Mouse (Mus musculus) cerebellum, adult 2 months (tissue): ENCODE results near the gene Idua. TPM values are rescaled to one million over a fixed set of nuclear protein-coding genes. Genes with fewer than 3 reads are reported as not detected.

Experiments
- DNase-seq, 2 experiments: peaks; one replicate each; pipeline ENCODE4 v3.0.0; 2021
- H3K27ac ChIP-seq: fragments of 200-500 bp; 2 replicates; pipeline ENCODE4 v1.5.1; 2012; ENCODE audit warnings: low read length, control low read depth, inconsistent platforms; ENCODE audit not compliant: insufficient read depth
- H3K27me3 ChIP-seq: fragments of 200-500 bp; 2 replicates; pipeline ENCODE4 v1.6.1; 2012; ENCODE audit warnings: inconsistent platforms, mild to moderate bottlenecking, low read length, moderate library complexity; ENCODE audit not compliant: control insufficient read depth, insufficient read depth
- H3K4me1 ChIP-seq: fragments of 200-500 bp; 2 replicates; pipeline ENCODE4 v1.6.1; 2011; ENCODE audit warnings: low read length; ENCODE audit not compliant: control insufficient read depth, insufficient read depth
- H3K4me3 ChIP-seq: fragments of 200-500 bp; replicated peaks from 2 replicates; pipeline ENCODE3; 2011; ENCODE audit warnings: mild to moderate bottlenecking, low read depth, low read length, control low read depth; ENCODE audit not compliant: insufficient read depth
- CTCF ChIP-seq: fragments of 200-500 bp; IDR thresholded peaks from 2 replicates; pipeline ENCODE4 v1.5.1; 2011; ENCODE audit warnings: low read depth, mild to moderate bottlenecking, control low read depth, low read length, moderate library complexity, borderline replicate concordance; ENCODE audit not compliant: insufficient read depth
- POLR2A ChIP-seq: fragments of 200-500 bp; IDR thresholded peaks from 2 replicates; pipeline ENCODE4 v1.6.1; 2011; ENCODE audit warnings: low read length, control low read depth, borderline replicate concordance; ENCODE audit not compliant: insufficient read depth
- WGBS: fragments of 180-500 bp; shearing (Covaris S2); methylation state at CpG from one replicate; pipeline ENCODE4 v1.1.7; 2018; 5-methylcytosine and 5-hydroxymethylcytosine counted together
- polyA plus RNA-seq: library from polyadenylated mRNA; depleted of rRNA; stranded (reverse); fragments of >200 nt; gene quantifications from 2 replicates; pipeline ENCODE4 v1.2.3, GENCODE M21; 2012; rRNA removed

Gene Idua
- 29.0 and 37.8 TPM in 2 replicates for polyA plus RNA-seq

DNA sequence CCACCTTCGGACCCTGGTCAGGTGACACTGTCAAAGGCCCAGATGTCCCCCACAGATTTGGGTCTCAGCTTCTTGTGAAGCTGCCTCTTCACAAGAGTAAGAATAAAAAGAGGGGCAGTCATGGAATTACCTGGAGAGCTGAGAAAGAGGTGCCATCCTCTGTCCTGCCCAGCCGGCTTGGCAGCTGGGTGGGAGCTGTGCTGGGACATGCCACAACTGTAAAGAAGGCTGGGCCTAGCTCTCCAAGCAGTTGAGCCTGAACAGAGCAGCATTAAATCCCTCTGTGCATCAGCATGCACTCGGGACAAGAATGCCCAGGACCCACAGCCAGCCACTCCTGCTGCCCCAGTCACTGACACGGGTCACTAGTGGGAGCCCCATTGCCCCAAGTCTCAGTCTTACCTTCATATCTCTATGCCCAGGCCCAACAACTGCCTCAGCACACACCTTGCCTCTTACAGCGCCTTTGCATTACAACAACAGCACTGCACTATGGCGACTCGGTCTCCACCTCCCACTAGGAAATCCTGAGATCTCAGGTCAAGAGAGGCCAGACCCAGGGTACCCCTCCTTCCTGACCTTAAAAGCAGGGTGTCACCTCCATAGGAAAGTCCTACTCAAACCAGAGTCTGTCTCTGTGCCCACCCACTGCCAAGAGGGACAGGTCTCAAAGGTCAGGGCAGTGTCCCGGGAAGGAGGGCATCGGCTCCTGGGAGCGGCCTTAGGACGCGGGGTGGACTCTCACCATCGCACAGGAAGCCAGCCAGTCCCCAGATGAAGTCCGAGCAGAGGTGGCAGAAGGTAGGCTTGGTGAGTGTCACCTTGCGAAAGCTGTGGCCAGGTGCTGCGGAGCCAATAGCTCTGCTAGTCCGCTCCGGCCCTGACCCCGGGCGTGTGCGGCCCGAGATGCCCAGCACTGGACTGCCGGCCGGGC is at the start of gene Idua:
TSS of gene Idua (plus strand) at position 634 of the 934 bp plus-strand sequence.
- peaks cover 15% of the 10 kb centered on the region for H3K4me1 ChIP-seq
- peak in 1 of 2 experiments; percentile 28 for DNase-seq
- H3K4me3 ChIP-seq: peak within 1 kb of the TSS; percentile 88
- no peak for TF ChIP-seq POLR2A
- TF ChIP-seq CTCF: no peak
- H3K27ac ChIP-seq: peak within 1 kb of the TSS; percentile 16
- no peaks in the 10 kb centered on the region for H3K27me3 ChIP-seq
- WGBS: 7% methylated on average over 24 of the region's 24 CpGs

DNA sequence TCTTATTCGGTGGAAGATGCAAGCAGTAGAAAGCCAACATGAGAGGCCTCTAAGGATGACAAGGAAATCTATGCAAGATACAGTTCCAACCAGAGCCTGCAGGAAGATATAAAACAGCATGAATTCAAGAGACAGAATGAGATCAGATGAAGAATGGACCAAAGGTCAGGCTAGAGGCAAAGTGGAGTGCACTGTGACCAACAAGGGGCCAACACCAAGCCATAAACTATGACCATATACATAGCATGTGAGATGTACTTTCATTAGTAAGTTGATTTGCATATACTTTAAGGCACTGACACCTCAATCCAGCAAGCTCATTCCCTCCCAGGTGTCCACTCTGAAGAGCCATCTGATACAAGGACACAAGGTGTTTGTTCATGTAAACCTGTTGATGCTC is 49.7 kb upstream of the Idua start:
- TF ChIP-seq CTCF (no peak), POLR2A (no peak)
- H3K4me3 ChIP-seq: no peak overlapping the region
- WGBS: 95% methylated on average over 1 of the region's 1 CpGs
- H3K4me1 ChIP-seq: no peaks in the 10 kb centered on the region
- no peak overlapping the region for H3K27ac ChIP-seq
- no peaks in the 10 kb centered on the region for H3K27me3 ChIP-seq
- DNase-seq: no peak

- 53% methylated on average over 2 of the region's 2 CpGs for WGBS
Measured at GRCm38 (mm10) chr5:108621870-108622269, 38.3 kb upstream of the Idua start.

DNA sequence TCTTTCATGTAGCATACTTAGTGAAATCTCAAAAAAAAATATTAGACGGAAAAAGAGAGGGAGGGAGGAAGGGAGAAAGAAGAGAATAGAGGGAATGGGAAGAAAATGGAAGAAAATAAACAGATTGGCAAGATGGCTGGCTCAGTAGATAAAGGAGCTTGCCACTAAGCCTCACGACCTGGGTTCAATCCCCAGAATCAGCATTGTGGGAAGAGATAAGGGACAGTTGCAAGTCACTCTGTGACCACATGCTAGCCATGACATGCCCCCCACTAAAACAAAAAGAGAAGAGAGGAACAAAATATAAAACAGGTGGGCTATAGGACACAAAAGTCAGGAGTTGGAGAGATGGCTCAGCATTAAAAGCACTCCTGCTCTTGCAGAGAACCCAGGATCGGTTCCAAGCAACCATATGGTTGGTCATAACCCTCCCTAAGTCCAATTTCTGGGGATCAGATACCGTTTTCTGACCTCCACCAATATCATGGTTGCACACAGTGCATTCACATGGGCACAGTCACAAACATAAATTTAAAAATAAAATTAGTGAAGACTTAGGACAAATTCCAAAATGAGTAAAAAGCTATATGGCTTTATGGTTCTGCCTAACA is 34.0 kb upstream of the Idua start:
- Histone ChIP-seq H3K4me3 (no peak overlapping the region), H3K27me3 (no peaks in the 10 kb centered on the region), H3K4me1 (peaks cover 2% of the 10 kb centered on the region; the same call in 1 of the 2 replicates), H3K27ac (no peak overlapping the region)
- DNase-seq: peak in 1 of 2 experiments; percentile 60
- 41% methylated on average over 4 of the region's 4 CpGs for WGBS
- TF ChIP-seq CTCF: no peak
- no peak for TF ChIP-seq POLR2A

More at GRCm38 (mm10) chr5:108621870-108622269, 38.3 kb upstream of the Idua start:
- Histone ChIP-seq H3K4me3 (no peak overlapping the region), H3K4me1 (no peaks in the 10 kb centered on the region; the same call in 1 of the 2 replicates), H3K27me3 (no peaks in the 10 kb centered on the region), H3K27ac (no peak overlapping the region)
- TF ChIP-seq CTCF (no peak), POLR2A (no peak)
- DNase-seq: no peak

- DNase-seq: no peak
- 1% methylated on average over 32 of the region's 32 CpGs for WGBS
- peaks cover 2% of the 10 kb centered on the region; the same call in 1 of the 2 replicates for H3K4me1 ChIP-seq
- TF ChIP-seq CTCF: no peak
- peak overlapping the region; percentile 76 for H3K27ac ChIP-seq
- no peaks in the 10 kb centered on the region for H3K27me3 ChIP-seq
- H3K4me3 ChIP-seq: peak overlapping the region; percentile 85
Measured at GRCm38 (mm10) chr5:108628891-108629633, 31.1 kb upstream of the Idua start.

DNA sequence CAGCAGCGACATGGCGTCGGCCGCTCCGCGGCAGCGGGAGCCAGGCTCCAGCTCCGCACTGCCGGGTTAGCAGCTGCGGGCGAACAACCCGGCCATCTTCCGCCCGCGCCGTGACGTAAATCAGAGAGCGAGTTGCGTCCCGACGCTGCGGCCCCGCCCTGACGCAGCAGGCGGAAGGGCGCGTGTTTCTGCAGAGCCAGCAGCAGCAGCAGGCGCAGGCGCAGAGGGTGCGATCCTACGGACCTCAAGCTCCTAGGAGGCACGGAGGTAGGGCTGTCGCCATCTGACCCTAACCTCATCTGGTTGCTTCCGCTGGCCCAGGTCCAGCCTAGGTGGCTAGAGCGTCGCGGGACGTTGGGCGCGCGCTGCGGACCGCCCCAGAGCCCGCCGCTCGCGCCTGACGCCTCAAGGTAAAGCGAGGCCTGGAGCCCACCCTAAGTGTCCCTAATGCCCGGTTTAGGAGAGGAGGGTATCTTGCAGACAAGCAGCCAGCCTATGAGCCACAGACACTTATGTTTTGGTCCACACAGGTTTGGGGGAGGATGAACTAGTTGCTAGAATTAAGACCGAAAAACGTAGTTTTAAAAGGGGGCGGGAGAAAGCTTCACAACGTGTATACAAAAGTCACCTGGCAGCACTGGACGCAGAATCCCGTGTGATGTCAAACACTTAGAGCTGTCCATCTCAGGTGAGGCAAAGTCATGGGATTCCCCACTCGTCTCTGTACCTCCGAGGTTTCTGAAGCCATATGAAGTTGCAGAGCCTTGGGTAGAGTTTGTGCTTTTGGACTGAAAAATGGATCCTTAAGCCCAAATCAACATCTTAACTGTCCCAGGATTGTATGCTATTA is 30.3 kb upstream of the Idua start, which contains the start of the genes Gak and Tmem175:
TSS of gene Gak (minus strand) at position 122 of the 850 bp plus-strand sequence.
TSS of gene Tmem175 (plus strand) at position 137 of the 850 bp plus-strand sequence.
- TF ChIP-seq POLR2A: peak; percentile 96
- TF ChIP-seq CTCF: no peak

More for the DNA sequence above, 30.3 kb upstream of the Idua start, which contains the start of the genes Gak and Tmem175:
- Histone ChIP-seq H3K4me1 (peaks cover 2% of the 10 kb centered on the region; the same call in 1 of the 2 replicates), H3K27me3 (no peaks in the 10 kb centered on the region), H3K27ac (peak within 1 kb of the TSS; percentile 76), H3K4me3 (peak within 1 kb of the TSS; percentile 85)
- peak; percentile 94 to 95 for DNase-seq
- whole genome bisulfite sequencing: under 1% methylated on average over 58 of the region's 58 CpGs
